Mouse (Mus musculus) kidney, adult 10 weeks (tissue): ENCODE measurements around the gene Gm9803. TPM values are rescaled to one million over a fixed set of nuclear protein-coding genes. Genes with fewer than 3 reads are reported as not detected.

Experiments used
- polyA plus RNA-seq: library from polyadenylated mRNA; stranded (reverse); fragments of 350-450 nt; fragmentation: Illumina TruSeq; extraction: RNeasy Lipid Tissue Mini Kit (QIAGEN cat#74804); gene quantifications from one replicate; pipeline ENCODE4 v1.2.3, GENCODE M21; 2014; ENCODE audit warnings: low read depth, low replicate concordance

The Gm9803 gene
- 1.7 TPM for polyA plus RNA-seq

GRCm38 (mm10) chr10:43523931-43524330 lies at the start of gene Gm9803:
TSS of gene Gm9803 (plus strand) at chr10:43524084.

DNA sequence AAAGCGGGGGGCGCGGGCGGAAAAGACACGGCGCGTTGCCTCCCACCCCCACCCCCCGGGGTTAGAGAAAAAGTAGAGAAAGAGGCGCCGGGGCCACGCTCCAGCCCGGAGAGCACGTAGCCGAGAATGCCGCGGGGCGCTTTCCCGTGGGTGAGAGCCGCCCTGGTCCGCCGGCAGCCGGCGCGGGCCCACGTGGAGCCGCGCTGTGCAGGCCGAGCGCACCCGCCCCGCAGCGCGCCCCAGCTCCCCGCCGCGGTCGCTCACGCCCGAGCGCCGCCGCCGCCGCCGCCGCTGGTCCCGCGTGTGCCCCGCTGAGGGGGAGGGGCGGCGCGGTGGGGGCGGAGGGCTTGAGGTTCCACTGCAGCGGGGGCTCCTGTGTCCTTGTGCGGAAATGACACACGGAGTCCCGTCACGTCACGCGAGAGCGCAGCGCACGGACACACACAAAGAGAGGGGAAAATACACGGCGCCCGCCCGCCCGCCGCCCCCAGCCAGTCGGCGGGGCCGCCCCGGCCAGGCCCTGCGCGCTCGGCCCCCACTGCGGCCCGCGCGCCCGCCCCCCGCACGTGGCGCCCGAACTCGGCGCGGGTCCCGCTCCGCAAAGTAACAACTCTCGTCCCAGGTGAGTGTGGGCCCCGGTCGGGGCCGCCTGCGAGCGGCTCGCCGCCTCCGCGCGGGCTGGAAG lies 45.0 kb upstream of the Gm9803 start, which contains the start of gene Bend3:
Bend3 (plus strand) TSS at position 81 of the 685 bp plus-strand sequence.

GRCm38 (mm10) chr10:43540442-43541152 lies 16.7 kb downstream of the Gm9803 start, which contains the start of gene 1700021F05Rik:
TSS of gene 1700021F05Rik (minus strand) at chr10:43540994.

Other genes starting within 250 kb of the Gm9803 start
- gene Bend3, start 45.3 kb upstream of the Gm9803 start, polyA plus RNA-seq = 3.5 TPM
- 96.6 TPM for gene 1700021F05Rik, start 16.9 kb downstream of the Gm9803 start, polyA plus RNA-seq
- 823 TPM for gene Cd24a, start 54.2 kb downstream of the Gm9803 start, polyA plus RNA-seq